Comparison of ENCODE assay signal across 9 mouse cellular contexts in the genomic region with DNA sequence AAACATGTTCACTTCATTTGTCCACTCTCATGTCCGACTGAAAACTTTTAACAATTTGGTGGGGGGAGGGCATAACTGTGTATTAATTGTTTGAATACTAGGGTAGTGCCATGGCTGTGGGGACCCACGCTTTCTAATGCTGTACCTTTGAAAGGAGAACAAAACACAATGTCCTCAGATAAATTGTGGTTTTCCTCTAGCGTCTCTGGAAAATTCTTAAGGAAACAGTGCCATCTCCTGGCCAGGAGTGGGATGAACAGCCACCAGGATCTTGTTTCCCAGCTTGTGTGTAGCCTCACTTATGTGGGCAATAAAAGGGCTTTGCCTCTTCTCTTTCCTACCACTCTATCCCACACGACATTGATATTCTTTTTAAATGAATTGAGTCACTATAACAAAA. TPM values are rescaled to one million over a fixed set of nuclear protein-coding genes. Genes with fewer than 3 reads are reported as not detected.
A peak's percentile ranks its signal among the peaks of the same experiment; 100 is the strongest.
DNase-seq lines count a peak whose midpoint lies in the region; ATAC-seq and TF ChIP-seq lines count a peak whose summit lies in the region.
"Had no signal": no experiment of that assay in that cellular context is flagged by ENCODE, and none has a peak within 500 bp of the region (broad histone marks: within the 10 kb centered on the region; RNA-seq: fewer than 3 reads in every experiment).

No protein-coding gene starts in this region.

- no peak overlapping the region for H3K4me2 ChIP-seq in heart, postnatal 0 days (ENCODE audit: low read depth, low read length)
- H3K4me2 ChIP-seq: limb, embryonic 15.5 days had no signal

- no peaks in the 10 kb centered on the region for H3K9me3 ChIP-seq in MEL (replicated peaks; ENCODE audit: insufficient read depth, low read length)
- H3K9me3 ChIP-seq in heart, postnatal 0 days (replicated peaks; ENCODE audit: control insufficient read depth, low read length) = no peaks in the 10 kb centered on the region
- H3K9me3 ChIP-seq: limb, embryonic 15.5 days had no signal

- no peak for ATAC-seq in heart, postnatal 0 days (ENCODE audit: insufficient read depth, low read depth)

- peak; percentile 78 for DNase-seq in MEL (ENCODE audit: low read depth, low spot score)
- peak; percentile 55 to 60 for DNase-seq in adrenal gland, postnatal 36 days
- DNase-seq in heart, postnatal 0 days (ENCODE audit: low spot score) = peak; percentile 74
- DNase-seq in layer of hippocampus, adult 9-10 months (ENCODE audit: low spot score) = peak; percentile 73
- peak; percentile 78 for DNase-seq in lung, postnatal 36 days
- peak; percentile 66 for DNase-seq in retina, postnatal 7 days (ENCODE audit: low read depth, low spot score)
- DNase-seq in yolk sac, embryonic 10.5 days (ENCODE audit: low spot score) = peak; percentile 39

- H3K4me1 ChIP-seq in MEL (ENCODE audit: control insufficient read depth in 1 of 2, insufficient read depth in 2 of 2, low read length in 2 of 2) = no peaks in the 10 kb centered on the region
- no peaks in the 10 kb centered on the region for H3K4me1 ChIP-seq in embryonic fibroblast, embryonic 13.5 days (ENCODE audit: control insufficient read depth, insufficient read depth, low read length)
- no peaks in the 10 kb centered on the region for H3K4me1 ChIP-seq in heart, postnatal 0 days (ENCODE audit: control insufficient read depth, insufficient read depth)
- H3K4me1 ChIP-seq: limb, embryonic 15.5 days had no signal

- TF ChIP-seq CTCF in MEL (IDR thresholded peaks at IDR 0.05 in 2 of 3, conservative IDR thresholded peaks at IDR 0.05 in 1 of 3; ENCODE audit: control insufficient read depth in 1 of 3, insufficient read depth in 1 of 3, low read depth in 2 of 3, low read length in 3 of 3, poor library complexity in 1 of 3, severe bottlenecking in 1 of 3) = peak; percentile 64 to 90 (median 78)
- TF ChIP-seq CTCF in embryonic fibroblast, embryonic 13.5 days (IDR thresholded peaks at IDR 0.05; ENCODE audit: borderline replicate concordance, insufficient read depth, low read length) = peak; percentile 45; the same call in 1 of the 2 replicates
- peak; percentile 88 for TF ChIP-seq CTCF in heart, postnatal 0 days (IDR thresholded peaks at IDR 0.05; ENCODE audit: low read depth)

- no peak overlapping the region for H3K27ac ChIP-seq in MEL (ENCODE audit: control insufficient read depth, low read depth, low read length)
- H3K27ac ChIP-seq in embryonic fibroblast, embryonic 13.5 days (ENCODE audit: insufficient read depth, low read length) = no peak overlapping the region
- H3K27ac ChIP-seq in heart, postnatal 0 days (ENCODE audit: low read depth) = no peak overlapping the region
- H3K27ac ChIP-seq: limb, embryonic 15.5 days had no signal

- H3K9ac ChIP-seq in MEL (ENCODE audit: control insufficient read depth, low read depth, low read length, poor library complexity, severe bottlenecking) = no peak overlapping the region
- no peak overlapping the region for H3K9ac ChIP-seq in heart, postnatal 0 days (replicated peaks; ENCODE audit: low read depth, low read length)
- H3K9ac ChIP-seq: limb, embryonic 15.5 days had no signal

- peaks cover 0 to 2% of the 10 kb centered on the region in 2 experiments; a peak in 1 of 4 replicates for H3K27me3 ChIP-seq in MEL (ENCODE audit: control insufficient read depth in 1 of 2, insufficient read depth in 2 of 2, low read length in 2 of 2)
- no peaks in the 10 kb centered on the region for H3K27me3 ChIP-seq in heart, postnatal 0 days (ENCODE audit: control insufficient read depth, insufficient read depth, low read length)

- TF ChIP-seq EP300 in MEL (IDR thresholded peaks at IDR 0.05; ENCODE audit: low read depth in 1 of 2, low read length in 2 of 2) = no peak
- no peak for TF ChIP-seq EP300 in heart, postnatal 0 days (IDR thresholded peaks at IDR 0.05; ENCODE audit: low read depth)

- H3K79me2 ChIP-seq in MEL (ENCODE audit: control insufficient read depth, insufficient read depth, low read length, poor library complexity) = no peaks in the 10 kb centered on the region

- peak; percentile 95 for TF ChIP-seq RAD21 in MEL (IDR thresholded peaks at IDR 0.05; ENCODE audit: low read depth, low read length)

- no peak overlapping the region for H3K4me3 ChIP-seq in MEL (ENCODE audit: control insufficient read depth in 1 of 2, insufficient read depth in 1 of 2, low read depth in 2 of 2, low read length in 2 of 2)
- H3K4me3 ChIP-seq in embryonic fibroblast, embryonic 13.5 days (ENCODE audit: insufficient read depth, low read length) = no peak overlapping the region
- H3K4me3 ChIP-seq in heart, postnatal 0 days (ENCODE audit: low read depth, low read length) = no peak overlapping the region
- H3K4me3 ChIP-seq: limb, embryonic 15.5 days had no signal

- WGBS in heart, postnatal 0 days = 18% methylated on average over 4 of the region's 4 CpGs

- TF ChIP-seq POLR2A in MEL (IDR thresholded peaks at IDR 0.05; ENCODE audit: control insufficient read depth in 1 of 2, insufficient read depth in 1 of 2, low read depth in 1 of 2, low read length in 2 of 2, poor library complexity in 1 of 2) = no peak
- no peak for TF ChIP-seq POLR2A in embryonic fibroblast, embryonic 13.5 days (IDR thresholded peaks at IDR 0.05; ENCODE audit: low read depth, low read length)

- H3K36me3 ChIP-seq in MEL (ENCODE audit: control insufficient read depth in 1 of 2, insufficient read depth in 2 of 2, low read length in 2 of 2) = no peaks in the 10 kb centered on the region
- H3K36me3 ChIP-seq in heart, postnatal 0 days (replicated peaks; ENCODE audit: control insufficient read depth, insufficient read depth, low read length) = no peaks in the 10 kb centered on the region
- H3K36me3 ChIP-seq: limb, embryonic 15.5 days had no signal

TF ChIP-seq in MEL, 35 proteins besides CTCF, POLR2A, EP300 and RAD21:
- TF ChIP-seq SMC3 (IDR thresholded peaks at IDR 0.05; ENCODE audit: low read depth, low read length) (peak; percentile 88), ZNF384 (IDR thresholded peaks at IDR 0.05; ENCODE audit: low read depth, low read length) (no peak), ZC3H11A (IDR thresholded peaks at IDR 0.05; ENCODE audit: low read depth, low read length) (peak; percentile 90), MXI1 (IDR thresholded peaks at IDR 0.05; ENCODE audit: low read depth, low read length) (no peak)

RNA-seq across cellular contexts. Expression of a gene that starts 49.1 kb away (rescaled TPM):
- 5.9 and 6.5 TPM in 2 replicates for total RNA-seq in MEL (2012; rRNA removed)
- polyA plus RNA-seq in MEL (2012; ENCODE audit: insufficient read depth in 1 of 2, insufficient read length in 2 of 2, low read depth in 1 of 2, low replicate concordance in 2 of 2, missing spikeins in 1 of 2) = 1 to 10 TPM in 1 of 2 experiments, not detected in 1; 3.6 TPM
- 10 to 100 TPM in 1 of 2 experiments, 1 to 10 TPM in 1; 5.9 to 10.0 TPM for total RNA-seq in adrenal gland, postnatal 36 days (2021)
- 6.6 and 9.3 TPM in 2 replicates for polyA plus RNA-seq in embryonic fibroblast, embryonic 13.5 days (2011; ENCODE audit: insufficient read length, low read depth, missing spikeins)
- 3.8 and 4.3 TPM in 2 replicates for total RNA-seq in heart, postnatal 0 days (2014; rRNA removed; ENCODE audit: low replicate concordance)
- polyA plus RNA-seq in heart, postnatal 0 days (2015; fragmentation: Nextera tagmentation; extraction: Ambion mirVana) = 0.93 and 1.0 TPM in 2 replicates

RNA-seq across cellular contexts. Expression of a gene that starts 49.2 kb away (rescaled TPM):
- total RNA-seq in MEL (2012; rRNA removed) = 0.42 and 0.73 TPM in 2 replicates
- polyA plus RNA-seq in MEL (2012; ENCODE audit: insufficient read depth in 1 of 2, insufficient read length in 2 of 2, low read depth in 1 of 2, low replicate concordance in 2 of 2, missing spikeins in 1 of 2) = under 1 TPM in 1 of 2 experiments, not detected in 1; 0.70 TPM
- not detected for total RNA-seq in adrenal gland, postnatal 36 days (2021)
- polyA plus RNA-seq in embryonic fibroblast, embryonic 13.5 days (2011; ENCODE audit: insufficient read length, low read depth, missing spikeins) = 1.7 and 1.8 TPM in 2 replicates
- total RNA-seq in heart, postnatal 0 days (2014; rRNA removed; ENCODE audit: low replicate concordance) = not detected in 2 replicates
- polyA plus RNA-seq in heart, postnatal 0 days (2015; fragmentation: Nextera tagmentation; extraction: Ambion mirVana) = 0.20 and 0.21 TPM in 2 replicates
